Mouse (Mus musculus) bone marrow, adult 2 months (tissue): ENCODE data around the gene Ltb4r2. TPM values are rescaled to one million over a fixed set of nuclear protein-coding genes. Genes with fewer than 3 reads are reported as not detected.
"Not testable (repeated sequence)": the region's sequence is repeated elsewhere in the genome, so short reads cannot be mapped to it uniquely, and the experiment has no call there.

Experiments used
- H3K27ac ChIP-seq: fragments of 200-500 bp; 2 replicates; pipeline ENCODE4 v1.5.1; 2012; ENCODE audit warnings: low read depth, mild to moderate bottlenecking, control low read depth, inconsistent platforms, low read length; ENCODE audit not compliant: control insufficient read depth, poor library complexity, insufficient read depth
- H3K4me1 ChIP-seq: fragments of 200-500 bp; 2 replicates; pipeline ENCODE4 v1.6.1; 2011; ENCODE audit warnings: low read length; ENCODE audit not compliant: control insufficient read depth, insufficient read depth
- H3K4me3 ChIP-seq: fragments of 200-500 bp; replicated peaks from 2 replicates; pipeline ENCODE3; 2011; ENCODE audit warnings: mild to moderate bottlenecking, low read depth, low read length, control low read depth; ENCODE audit not compliant: control insufficient read depth
- CTCF ChIP-seq: fragments of 200-500 bp; IDR thresholded peaks from 2 replicates; pipeline ENCODE4 v1.5.1; 2011; ENCODE audit warnings: low read length, control low read depth; ENCODE audit not compliant: control insufficient read depth, insufficient read depth
- POLR2A ChIP-seq: fragments of 200-500 bp; IDR thresholded peaks from 2 replicates; pipeline ENCODE4 v1.6.1; 2011; ENCODE audit warnings: low read depth, mild to moderate bottlenecking, control low read depth, low read length, borderline replicate concordance; ENCODE audit not compliant: control insufficient read depth
- WGBS: fragments of 180-500 bp; shearing (Covaris S2); methylation state at CpG from one replicate; pipeline ENCODE4 v1.1.7; 2018; 5-methylcytosine and 5-hydroxymethylcytosine counted together
- polyA plus RNA-seq: library from polyadenylated mRNA; stranded (reverse); fragments of >200 nt; gene quantifications from 2 replicates; pipeline ENCODE4 v1.2.4, GENCODE M21; 2011; ENCODE audit warnings: low replicate concordance; ENCODE audit not compliant: missing spikeins, insufficient read depth, insufficient read length

Gene Ltb4r2
- polyA plus RNA-seq, 1 experiment: 6.5 TPM

- Histone ChIP-seq H3K4me1 (peaks cover 1% of the 10 kb centered on the region; the same call in 1 of the 2 replicates), H3K27ac (peak overlapping the region; percentile 72), H3K4me3 (peak overlapping the region; percentile 91)
- TF ChIP-seq CTCF (no peak), POLR2A (no peak)
- 0% methylated on average over 31 of the region's 31 CpGs for WGBS
These were observed 15.4 kb upstream of the Ltb4r2 start for GRCm38 (mm10) chr14:55745861-55746237.

- WGBS: 83% methylated on average over 10 of the region's 10 CpGs
- no peak overlapping the region for H3K27ac ChIP-seq
- no peak for TF ChIP-seq CTCF
- TF ChIP-seq POLR2A: no peak
- no peak overlapping the region for H3K4me3 ChIP-seq
- peaks cover 1% of the 10 kb centered on the region; the same call in 1 of the 2 replicates for H3K4me1 ChIP-seq
These were observed 14.0 kb upstream of the Ltb4r2 start for GRCm38 (mm10) chr14:55747051-55747847.

GRCm38 (mm10) chr14:55757566-55757965 is 3.7 kb upstream of the Ltb4r2 start:
- Histone ChIP-seq H3K4me3 (no peak overlapping the region), H3K27ac (no peak overlapping the region), H3K4me1 (no peaks in the 10 kb centered on the region; the same call in 1 of the 2 replicates)
- TF ChIP-seq CTCF (no peak), POLR2A (no peak)
- WGBS: 43% methylated on average over 6 of the region's 6 CpGs

GRCm38 (mm10) chr14:55758363-55758784 is 2.9 kb upstream of the Ltb4r2 start, which contains the start of gene Cideb:
Cideb (minus strand) TSS chr14:55758458.
- H3K4me1 ChIP-seq: no peaks in the 10 kb centered on the region; the same call in 1 of the 2 replicates
- no peak for TF ChIP-seq POLR2A
- peak; percentile 41 for TF ChIP-seq CTCF
- H3K4me3 ChIP-seq: no peak within 1 kb of the TSS
- 11% methylated on average over 8 of the region's 8 CpGs for WGBS
- H3K27ac ChIP-seq: no peak within 1 kb of the TSS

GRCm38 (mm10) chr14:55760156-55760555 is 1.1 kb upstream of the Ltb4r2 start:
- WGBS: under 1% methylated on average over 6 of the region's 6 CpGs
- not testable (repeated sequence) for H3K4me1 ChIP-seq, H3K27ac ChIP-seq, H3K4me3 ChIP-seq
- TF ChIP-seq CTCF: peak; percentile 75

GRCm38 (mm10) chr14:55762001-55762821 is 983 bp downstream of the Ltb4r2 start:
- TF ChIP-seq CTCF (no peak; the same call in 1 of the 2 replicates), POLR2A (peak; percentile 37; the same call in 1 of the 2 replicates)
- Histone ChIP-seq H3K4me3 (peak overlapping the region; percentile 50), H3K27ac (peak overlapping the region; percentile 69), H3K4me1 (peaks cover 2% of the 10 kb centered on the region; the same call in 1 of the 2 replicates)
- WGBS: 5% methylated on average over 77 of the region's 77 CpGs

GRCm38 (mm10) chr14:55763166-55763565 is 1.9 kb downstream of the Ltb4r2 start:
- H3K4me3 ChIP-seq: peak overlapping the region; percentile 21
- peak overlapping the region; percentile 69 for H3K27ac ChIP-seq
- 11% methylated on average over 7 of the region's 7 CpGs for WGBS
- peaks cover 2% of the 10 kb centered on the region; the same call in 1 of the 2 replicates for H3K4me1 ChIP-seq
- TF ChIP-seq POLR2A (no peak), CTCF (no peak)

GRCm38 (mm10) chr14:55765696-55766095 is 4.5 kb downstream of the Ltb4r2 start, which contains the start of gene Ltb4r1:
Ltb4r1 (plus strand) TSS chr14:55765962.
- WGBS: 8% methylated on average over 4 of the region's 4 CpGs
- Histone ChIP-seq H3K27ac (peak within 1 kb of the TSS; percentile 88), H3K4me1 (peaks cover 2% of the 10 kb centered on the region; the same call in 1 of the 2 replicates), H3K4me3 (peak within 1 kb of the TSS; percentile 71)
- TF ChIP-seq POLR2A (no peak), CTCF (no peak)
